Mouse (Mus musculus) granulocyte monocyte progenitor cell, adult 5-6 weeks (primary cell): ENCODE measurements around the gene Poldip2. TPM values are rescaled to one million over a fixed set of nuclear protein-coding genes. Genes with fewer than 3 reads are reported as not detected.

Source experiments
- ATAC-seq: replicated peaks from 2 replicates; pipeline ENCODE4 v1.8.0; 2016; ENCODE audit warnings: mild to moderate bottlenecking, moderate TSS enrichment, inconsistent platforms; ENCODE audit not compliant: poor library complexity, severe bottlenecking
- total RNA-seq, 2 experiments: library from RNA; stranded (forward) in 1 of 2; stranded (reverse) in 1 of 2; fragments of 200-712, 200-1000 nt in 1 of 2; fragments of >200 nt in 1 of 2; fragmentation: Nextera tagmentation in 1 of 2; gene quantifications; 2 replicates each; pipeline ENCODE4 v1.2.3; 2014 to 2017

Gene Poldip2
- total RNA-seq (2014; fragmentation: Nextera tagmentation) (61.3 and 68.8 TPM in 2 replicates), total RNA-seq (2017) (64.5 and 85.8 TPM in 2 replicates)

GRCm38 (mm10) chr11:78512025-78512957 is at the start of gene Poldip2, which contains the start of gene Tmem199:
Poldip2 (plus strand) TSS chr11:78512193.
Tmem199 (minus strand) TSS chr11:78512172.
- ATAC-seq: peak; percentile 97

GRCm38 (mm10) chr11:78462669-78463068 is 49.3 kb upstream of the Poldip2 start:
- ATAC-seq: no peak

GRCm38 (mm10) chr11:78463286-78464036 is 48.5 kb upstream of the Poldip2 start:
- no peak for ATAC-seq

- no peak for ATAC-seq
These were observed 46.9 kb upstream of the Poldip2 start for GRCm38 (mm10) chr11:78465116-78465515.

GRCm38 (mm10) chr11:78465568-78466180 is 46.3 kb upstream of the Poldip2 start, which contains the start of gene Slc46a1:
Slc46a1 (plus strand) TSS chr11:78465697.
- peak; percentile 96 for ATAC-seq

- no peak for ATAC-seq
These were observed 45.6 kb upstream of the Poldip2 start for GRCm38 (mm10) chr11:78466242-78466912.

GRCm38 (mm10) chr11:78467515-78467914 is 44.5 kb upstream of the Poldip2 start:
- ATAC-seq: no peak

GRCm38 (mm10) chr11:78467932-78468331 is 44.1 kb upstream of the Poldip2 start:
- ATAC-seq: no peak

- ATAC-seq: no peak
These were observed 40.5 kb upstream of the Poldip2 start for GRCm38 (mm10) chr11:78471326-78472103.

- ATAC-seq: peak; percentile 88
These were observed 36.7 kb upstream of the Poldip2 start for GRCm38 (mm10) chr11:78475289-78475688.

- no peak for ATAC-seq
These were observed 28.4 kb upstream of the Poldip2 start for GRCm38 (mm10) chr11:78483639-78484038.

- peak; percentile 72 for ATAC-seq
These were observed 23.8 kb upstream of the Poldip2 start for GRCm38 (mm10) chr11:78488168-78488567.

- ATAC-seq: peak; percentile 72
These were observed 21.2 kb upstream of the Poldip2 start for GRCm38 (mm10) chr11:78490781-78491241.

- ATAC-seq: 0 out of 2 replicates have a peak, but pooled peaks have one; percentile 17
These were observed 16.1 kb upstream of the Poldip2 start for GRCm38 (mm10) chr11:78495904-78496303.

- 0 out of 2 replicates have a peak, but pooled peaks have one; percentile 6 for ATAC-seq
These were observed 14.9 kb upstream of the Poldip2 start for GRCm38 (mm10) chr11:78497071-78497541.

GRCm38 (mm10) chr11:78497544-78498522 is 14.2 kb upstream of the Poldip2 start, which contains the start of gene Sarm1:
Sarm1 (minus strand) TSS chr11:78497754.
- peak; percentile 99 for ATAC-seq

- ATAC-seq: no peak
These were observed 13.0 kb upstream of the Poldip2 start, which contains the start of gene Vtn for GRCm38 (mm10) chr11:78499004-78499403. Vtn (plus strand) TSS chr11:78499091.
